Mouse (Mus musculus): ENCODE data around the gene Abca8b. TPM values are rescaled to one million over a fixed set of nuclear protein-coding genes. Genes with fewer than 3 reads are reported as not detected.

The Abca8b gene
- total RNA-seq (2014; fragmentation: Nextera tagmentation) (not detected in 2 replicates), total RNA-seq (2017) (under 0.01 and 0.05 TPM in 2 replicates), polyA plus RNA-seq (2012) (not detected in 2 replicates)

DNA sequence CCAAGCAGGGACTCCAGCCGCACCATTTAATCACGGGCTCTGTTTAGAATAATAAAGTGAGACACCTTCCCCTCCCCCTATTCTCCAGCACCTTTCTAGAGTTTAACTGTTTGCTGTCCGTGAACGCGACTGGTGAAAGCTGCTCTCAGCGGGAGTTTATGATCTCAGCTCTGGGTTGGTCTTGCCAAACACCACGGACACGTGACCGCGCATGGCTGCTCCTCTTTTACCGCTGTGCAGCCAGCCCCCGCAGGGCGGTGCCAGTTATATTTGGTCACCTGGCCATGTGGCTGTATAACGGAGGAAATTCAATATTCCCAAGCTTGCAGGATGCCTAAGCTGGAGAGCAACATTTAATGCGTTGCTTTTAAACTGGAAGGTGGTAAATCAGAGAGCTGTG, at the start of gene Abca8b:
Abca8b (minus strand) TSS at position 222 of the 400 bp plus-strand sequence.
- DNase-seq (ENCODE audit: low spot score), result no peak
- ATAC-seq (ENCODE audit: extremely low read depth, insufficient number of reproducible peaks, low FRiP score, poor library complexity, severe bottlenecking), result no peak
- Histone ChIP-seq H3K4me1 (ENCODE audit: insufficient read depth, low read depth, low read length) (no peaks in the 10 kb centered on the region), H3K4me3 (ENCODE audit: low read depth, low read length) (no peak within 1 kb of the TSS), H3K36me3 (replicated peaks) (no peaks in the 10 kb centered on the region), H3K27me3 (ENCODE audit: insufficient read depth, low read length) (no peaks in the 10 kb centered on the region), H3K9me3 (replicated peaks) (peaks cover 26% of the 10 kb centered on the region)
- no peak for TF ChIP-seq TAL1 (conservative IDR thresholded peaks at IDR 0.05; ENCODE audit: low read depth, low read length)
- no peak for TF ChIP-seq POLR2AphosphoS5 (IDR thresholded peaks at IDR 0.05; ENCODE audit: insufficient replicate concordance, low read depth, low read length)
- TF ChIP-seq CTCF (IDR thresholded peaks at IDR 0.05; ENCODE audit: low read depth, low read length), result no peak
- TF ChIP-seq GATA1 (IDR thresholded peaks at IDR 0.05; ENCODE audit: borderline replicate concordance, low read length), result no peak
- no peak for TF ChIP-seq GATA2 (IDR thresholded peaks at IDR 0.05; ENCODE audit: borderline replicate concordance, low read depth, low read length)

DNA sequence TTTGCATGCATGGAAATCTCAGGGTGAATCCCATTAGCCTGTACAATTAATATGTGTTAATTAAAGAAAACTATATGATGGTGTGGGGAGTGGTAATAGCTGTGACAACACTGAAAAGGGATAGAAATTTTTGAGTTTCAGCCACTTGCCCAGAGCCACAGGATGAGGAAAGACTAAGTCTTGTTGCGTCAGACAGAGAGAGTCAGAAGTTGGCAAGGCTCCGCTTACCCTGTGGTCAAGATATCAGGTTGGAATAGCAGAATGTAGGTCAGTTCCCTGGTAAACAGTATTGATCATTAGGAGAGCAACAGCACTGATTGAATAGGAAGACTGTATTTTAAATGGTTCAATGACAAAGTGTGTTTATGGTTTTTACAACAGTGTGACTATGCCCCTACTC, 42.1 kb upstream of the Abca8b start:
- ATAC-seq (ENCODE audit: extremely low read depth, insufficient number of reproducible peaks, low FRiP score, poor library complexity, severe bottlenecking), result no peak
- H3K4me3 ChIP-seq (ENCODE audit: low read depth, low read length), result no peak overlapping the region
- no peaks in the 10 kb centered on the region for H3K4me1 ChIP-seq (ENCODE audit: insufficient read depth, low read depth, low read length)
- no peak for DNase-seq (ENCODE audit: low spot score)
- peaks cover 35% of the 10 kb centered on the region for H3K9me3 ChIP-seq (replicated peaks)
- H3K27me3 ChIP-seq (ENCODE audit: insufficient read depth, low read length), result no peaks in the 10 kb centered on the region
- no peaks in the 10 kb centered on the region for H3K36me3 ChIP-seq (replicated peaks)
- TF ChIP-seq TAL1 (conservative IDR thresholded peaks at IDR 0.05; ENCODE audit: low read depth, low read length) (no peak), GATA1 (IDR thresholded peaks at IDR 0.05; ENCODE audit: borderline replicate concordance, low read length) (no peak), GATA2 (IDR thresholded peaks at IDR 0.05; ENCODE audit: borderline replicate concordance, low read depth, low read length) (no peak), CTCF (IDR thresholded peaks at IDR 0.05; ENCODE audit: low read depth, low read length) (no peak), POLR2AphosphoS5 (IDR thresholded peaks at IDR 0.05; ENCODE audit: insufficient replicate concordance, low read depth, low read length) (no peak)

DNA sequence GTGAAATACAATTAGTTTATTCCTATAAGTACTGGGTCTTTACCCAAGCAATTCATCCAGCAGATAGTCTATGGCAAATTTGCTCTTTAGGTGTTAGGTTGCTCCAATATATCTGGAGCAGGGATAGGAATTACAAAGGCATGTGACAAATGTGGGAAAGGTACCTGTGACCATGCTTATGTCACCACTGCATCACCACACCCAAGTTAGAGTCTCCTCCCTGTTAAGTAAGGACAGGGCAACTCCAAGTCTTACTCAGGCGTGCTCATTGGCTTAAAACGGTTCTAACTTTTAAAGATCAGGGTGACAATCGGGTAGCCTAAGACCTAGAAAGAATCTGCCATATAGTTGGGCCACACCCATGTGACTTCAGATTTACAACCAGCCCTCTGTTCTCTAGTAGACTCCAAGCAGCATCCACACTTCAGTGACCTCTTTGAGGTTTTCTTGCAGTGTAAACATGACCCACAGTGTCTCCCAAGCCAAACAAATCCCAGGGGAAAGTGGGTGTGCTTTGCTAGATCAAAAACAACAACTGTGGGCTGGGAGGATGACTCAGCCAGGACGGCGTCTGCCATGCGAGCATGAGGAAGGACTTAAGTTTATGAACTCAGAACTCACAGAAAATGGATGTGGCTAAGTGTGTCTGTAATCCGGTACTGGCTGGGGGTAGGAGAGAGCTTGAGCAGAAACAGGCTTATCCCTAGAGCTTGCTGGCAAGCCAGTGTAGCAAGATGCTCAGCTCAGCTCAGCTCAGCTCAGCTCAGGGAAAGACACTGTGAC, 33.5 kb upstream of the Abca8b start:
- DNase-seq (ENCODE audit: low spot score) (no peak), ATAC-seq (ENCODE audit: extremely low read depth, insufficient number of reproducible peaks, low FRiP score, poor library complexity, severe bottlenecking) (no peak)
- Histone ChIP-seq H3K9me3 (replicated peaks) (peaks cover 56% of the 10 kb centered on the region), H3K36me3 (replicated peaks) (no peaks in the 10 kb centered on the region), H3K4me3 (ENCODE audit: low read depth, low read length) (no peak overlapping the region), H3K4me1 (ENCODE audit: insufficient read depth, low read depth, low read length) (no peaks in the 10 kb centered on the region), H3K27me3 (ENCODE audit: insufficient read depth, low read length) (no peaks in the 10 kb centered on the region)
- no peak for TF ChIP-seq GATA2 (IDR thresholded peaks at IDR 0.05; ENCODE audit: borderline replicate concordance, low read depth, low read length)
- no peak for TF ChIP-seq POLR2AphosphoS5 (IDR thresholded peaks at IDR 0.05; ENCODE audit: insufficient replicate concordance, low read depth, low read length)
- no peak for TF ChIP-seq GATA1 (IDR thresholded peaks at IDR 0.05; ENCODE audit: borderline replicate concordance, low read length)
- TF ChIP-seq CTCF (IDR thresholded peaks at IDR 0.05; ENCODE audit: low read depth, low read length), result no peak
- TF ChIP-seq TAL1 (conservative IDR thresholded peaks at IDR 0.05; ENCODE audit: low read depth, low read length), result no peak

DNA sequence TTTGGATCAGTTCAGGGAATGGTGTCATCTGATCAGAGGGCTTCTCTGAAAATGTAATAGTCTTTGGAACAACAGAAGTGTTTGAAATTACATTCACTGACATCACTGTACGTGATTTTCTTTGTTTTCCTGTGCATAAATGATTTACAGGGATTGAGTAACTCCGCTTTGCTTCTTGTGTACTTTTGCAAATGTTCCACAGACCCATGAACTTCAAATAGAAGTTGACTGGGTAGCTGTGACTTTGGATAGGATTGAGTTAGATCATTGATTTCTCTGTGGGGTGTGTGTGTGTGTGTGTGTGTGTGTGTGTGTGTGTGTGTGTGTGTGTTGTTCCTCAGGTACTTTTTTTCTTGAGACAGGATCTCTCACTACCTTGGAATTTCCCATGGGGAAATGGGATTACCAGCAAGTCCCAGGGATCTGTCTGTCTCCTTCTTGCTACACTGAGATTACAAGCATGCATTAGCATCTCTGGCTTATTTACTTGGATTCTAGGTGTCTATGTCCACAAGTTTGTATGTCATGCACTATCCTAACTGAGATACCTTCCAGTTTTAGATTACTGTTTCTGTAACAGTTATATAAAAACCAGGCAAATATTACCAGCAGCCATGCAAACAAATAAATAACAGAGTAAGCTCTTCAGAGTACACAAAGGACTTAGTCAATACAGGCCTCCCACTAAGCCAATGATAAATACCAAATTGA, 15.3 kb upstream of the Abca8b start:
- no peaks in the 10 kb centered on the region for H3K36me3 ChIP-seq (replicated peaks)
- H3K4me1 ChIP-seq (ENCODE audit: insufficient read depth, low read depth, low read length), result no peaks in the 10 kb centered on the region
- ATAC-seq (ENCODE audit: extremely low read depth, insufficient number of reproducible peaks, low FRiP score, poor library complexity, severe bottlenecking) (no peak), DNase-seq (ENCODE audit: low spot score) (no peak)
- TF ChIP-seq GATA2 (IDR thresholded peaks at IDR 0.05; ENCODE audit: borderline replicate concordance, low read depth, low read length), result no peak
- TF ChIP-seq CTCF (IDR thresholded peaks at IDR 0.05; ENCODE audit: low read depth, low read length), result no peak
- TF ChIP-seq TAL1 (conservative IDR thresholded peaks at IDR 0.05; ENCODE audit: low read depth, low read length), result no peak
- no peak for TF ChIP-seq POLR2AphosphoS5 (IDR thresholded peaks at IDR 0.05; ENCODE audit: insufficient replicate concordance, low read depth, low read length)
- no peak for TF ChIP-seq GATA1 (IDR thresholded peaks at IDR 0.05; ENCODE audit: borderline replicate concordance, low read length)
- peaks cover 7% of the 10 kb centered on the region for H3K9me3 ChIP-seq (replicated peaks)
- H3K27me3 ChIP-seq (ENCODE audit: insufficient read depth, low read length), result no peaks in the 10 kb centered on the region
- no peak overlapping the region for H3K4me3 ChIP-seq (ENCODE audit: low read depth, low read length)

DNA sequence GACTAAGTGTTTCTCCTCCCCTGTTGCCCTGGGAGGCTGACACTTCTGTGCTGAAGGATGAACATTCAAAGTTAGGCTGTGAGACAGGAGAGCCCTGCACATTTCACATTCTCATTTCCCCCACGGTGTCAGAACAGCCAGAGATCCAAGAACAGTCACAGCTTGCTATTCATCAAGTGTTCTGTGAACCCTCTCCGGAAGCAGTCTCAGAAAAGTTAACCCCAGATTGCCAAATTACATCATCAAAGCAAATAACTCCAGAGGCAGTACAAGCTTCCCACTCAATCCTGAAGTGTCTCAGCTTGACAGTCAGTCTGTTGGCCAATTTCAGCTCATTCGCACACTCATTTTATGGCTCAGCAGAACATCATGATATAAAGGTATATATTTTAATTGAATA, 632 bp downstream of the Abca8b start:
- Histone ChIP-seq H3K36me3 (replicated peaks) (no peaks in the 10 kb centered on the region), H3K4me3 (ENCODE audit: low read depth, low read length) (no peak overlapping the region), H3K27me3 (ENCODE audit: insufficient read depth, low read length) (no peaks in the 10 kb centered on the region), H3K4me1 (ENCODE audit: insufficient read depth, low read depth, low read length) (no peaks in the 10 kb centered on the region), H3K9me3 (replicated peaks) (peaks cover 29% of the 10 kb centered on the region)
- no peak for ATAC-seq (ENCODE audit: extremely low read depth, insufficient number of reproducible peaks, low FRiP score, poor library complexity, severe bottlenecking)
- TF ChIP-seq GATA1 (IDR thresholded peaks at IDR 0.05; ENCODE audit: borderline replicate concordance, low read length) (no peak), TAL1 (conservative IDR thresholded peaks at IDR 0.05; ENCODE audit: low read depth, low read length) (no peak), POLR2AphosphoS5 (IDR thresholded peaks at IDR 0.05; ENCODE audit: insufficient replicate concordance, low read depth, low read length) (no peak), CTCF (IDR thresholded peaks at IDR 0.05; ENCODE audit: low read depth, low read length) (no peak), GATA2 (IDR thresholded peaks at IDR 0.05; ENCODE audit: borderline replicate concordance, low read depth, low read length) (no peak)
- no peak for DNase-seq (ENCODE audit: low spot score)

DNA sequence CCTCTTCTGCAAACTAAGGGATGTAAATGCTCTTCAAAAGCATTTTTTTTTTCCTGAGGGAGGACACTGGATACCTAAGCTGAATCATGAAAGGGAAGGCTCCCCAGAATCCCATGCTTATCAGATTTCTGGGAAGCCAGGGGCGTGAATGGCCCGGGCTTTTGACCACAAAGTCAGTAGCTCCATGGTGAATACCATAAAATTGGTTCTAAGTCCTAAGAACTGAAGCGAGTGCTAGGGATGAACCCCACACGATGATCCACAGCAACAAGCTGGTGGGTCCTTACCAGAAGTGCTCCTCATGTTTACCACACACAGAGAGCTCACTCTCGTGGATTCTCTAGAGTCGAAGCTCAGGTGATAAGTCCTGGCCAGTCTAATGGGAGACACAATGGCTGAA, 1.6 kb downstream of the Abca8b start:
- Histone ChIP-seq H3K9me3 (replicated peaks) (peaks cover 31% of the 10 kb centered on the region), H3K4me3 (ENCODE audit: low read depth, low read length) (no peak overlapping the region), H3K4me1 (ENCODE audit: insufficient read depth, low read depth, low read length) (no peaks in the 10 kb centered on the region), H3K27me3 (ENCODE audit: insufficient read depth, low read length) (no peaks in the 10 kb centered on the region), H3K36me3 (replicated peaks) (no peaks in the 10 kb centered on the region)
- TF ChIP-seq GATA2 (IDR thresholded peaks at IDR 0.05; ENCODE audit: borderline replicate concordance, low read depth, low read length) (no peak), POLR2AphosphoS5 (IDR thresholded peaks at IDR 0.05; ENCODE audit: insufficient replicate concordance, low read depth, low read length) (no peak)
- DNase-seq (ENCODE audit: low spot score) (no peak), ATAC-seq (ENCODE audit: extremely low read depth, insufficient number of reproducible peaks, low FRiP score, poor library complexity, severe bottlenecking) (no peak)

Measured in G1E (cell line).